Mouse (Mus musculus): ENCODE measurements around the gene Fadd. TPM values are rescaled to one million over a fixed set of nuclear protein-coding genes. Genes with fewer than 3 reads are reported as not detected.

Gene Fadd
- total and polyA plus RNA-seq, 3 experiments, result 7.2 to 11.6 TPM; not detected in 1

GRCm38 (mm10) chr7:144562016-144562415 lies 20.2 kb downstream of the Fadd start:
- TF ChIP-seq POLR2A (IDR thresholded peaks at IDR 0.05; ENCODE audit: control insufficient read depth in 1 of 2, insufficient read depth in 1 of 2, low read depth in 1 of 2, low read length in 2 of 2, poor library complexity in 1 of 2) (no peak), ZNF384 (IDR thresholded peaks at IDR 0.05; ENCODE audit: low read depth, low read length) (no peak), TAL1 (IDR thresholded peaks at IDR 0.05; ENCODE audit: low read length) (no peak), SMC3 (IDR thresholded peaks at IDR 0.05; ENCODE audit: low read depth, low read length) (no peak), CTCF (IDR thresholded peaks at IDR 0.05 in 2 of 3, conservative IDR thresholded peaks at IDR 0.05 in 1 of 3; ENCODE audit: control insufficient read depth in 1 of 3, insufficient read depth in 1 of 3, low read depth in 2 of 3, low read length in 3 of 3, poor library complexity in 1 of 3, severe bottlenecking in 1 of 3) (no peak), MXI1 (IDR thresholded peaks at IDR 0.05; ENCODE audit: low read depth, low read length) (no peak), MYC (IDR thresholded peaks at IDR 0.05; ENCODE audit: low read depth, low read length) (no peak), MAFK (IDR thresholded peaks at IDR 0.05; ENCODE audit: borderline replicate concordance, low read depth, low read length) (no peak), ZC3H11A (IDR thresholded peaks at IDR 0.05; ENCODE audit: low read depth, low read length) (no peak), NRF1 (IDR thresholded peaks at IDR 0.05; ENCODE audit: insufficient read depth, low read depth, low read length, poor library complexity, severe bottlenecking) (no peak), CHD1 (IDR thresholded peaks at IDR 0.05; ENCODE audit: low read depth, low read length) (no peak), ZKSCAN1 (IDR thresholded peaks at IDR 0.05; ENCODE audit: low read depth, low read length) (no peak), ELF1 (IDR thresholded peaks at IDR 0.05; ENCODE audit: low read depth, low read length) (no peak), POLR2AphosphoS2 (IDR thresholded peaks at IDR 0.05; ENCODE audit: low read length) (no peak)
- no peaks in the 10 kb centered on the region for H3K4me1 ChIP-seq (ENCODE audit: control insufficient read depth in 1 of 2, insufficient read depth in 2 of 2, low read length in 2 of 2)
- peaks cover 0 to 4% of the 10 kb centered on the region in 2 experiments; a peak in 1 of 4 replicates for H3K27me3 ChIP-seq (ENCODE audit: control insufficient read depth in 1 of 2, insufficient read depth in 2 of 2, low read length in 2 of 2)

GRCm38 (mm10) chr7:144560594-144560993 lies 21.7 kb downstream of the Fadd start:
- TF ChIP-seq ZMIZ1 (IDR thresholded peaks at IDR 0.05; ENCODE audit: low read depth, low read length), result no peak
- TF ChIP-seq USF1 (IDR thresholded peaks at IDR 0.05; ENCODE audit: low read depth, low read length), result no peak
- TF ChIP-seq SMC3 (IDR thresholded peaks at IDR 0.05; ENCODE audit: low read depth, low read length), result no peak
- TF ChIP-seq ETS1 (IDR thresholded peaks at IDR 0.05; ENCODE audit: low read depth, low read length), result no peak
- TF ChIP-seq TBP (IDR thresholded peaks at IDR 0.05; ENCODE audit: low read depth, low read length), result no peak
- no peak for TF ChIP-seq CTCF (IDR thresholded peaks at IDR 0.05 in 2 of 3, conservative IDR thresholded peaks at IDR 0.05 in 1 of 3; ENCODE audit: control insufficient read depth in 1 of 3, insufficient read depth in 1 of 3, low read depth in 2 of 3, low read length in 3 of 3, poor library complexity in 1 of 3, severe bottlenecking in 1 of 3)

More at GRCm38 (mm10) chr7:144562016-144562415, 20.2 kb downstream of the Fadd start:
- Histone ChIP-seq H3K9ac (ENCODE audit: control insufficient read depth, low read depth, low read length, poor library complexity, severe bottlenecking) (no peak overlapping the region), H3K4me3 (ENCODE audit: control insufficient read depth in 1 of 2, insufficient read depth in 1 of 2, low read depth in 2 of 2, low read length in 2 of 2) (no peak overlapping the region), H3K27ac (ENCODE audit: control insufficient read depth, low read depth, low read length) (no peak overlapping the region), H3K79me2 (ENCODE audit: control insufficient read depth, insufficient read depth, low read length, poor library complexity) (no peaks in the 10 kb centered on the region), H3K36me3 (ENCODE audit: control insufficient read depth in 1 of 2, insufficient read depth in 2 of 2, low read length in 2 of 2) (no peaks in the 10 kb centered on the region), H3K9me3 (replicated peaks; ENCODE audit: insufficient read depth, low read length) (no peaks in the 10 kb centered on the region)
- DNase-seq (ENCODE audit: low read depth, low spot score), result no peak

More at GRCm38 (mm10) chr7:144560594-144560993, 21.7 kb downstream of the Fadd start:
- Histone ChIP-seq H3K9ac (ENCODE audit: control insufficient read depth, low read depth, low read length, poor library complexity, severe bottlenecking) (no peak overlapping the region), H3K27me3 (ENCODE audit: control insufficient read depth in 1 of 2, insufficient read depth in 2 of 2, low read length in 2 of 2) (peaks cover 0 to 4% of the 10 kb centered on the region in 2 experiments; a peak in 1 of 4 replicates), H3K4me3 (ENCODE audit: control insufficient read depth in 1 of 2, insufficient read depth in 1 of 2, low read depth in 2 of 2, low read length in 2 of 2) (no peak overlapping the region), H3K9me3 (replicated peaks; ENCODE audit: insufficient read depth, low read length) (no peaks in the 10 kb centered on the region), H3K79me2 (ENCODE audit: control insufficient read depth, insufficient read depth, low read length, poor library complexity) (no peaks in the 10 kb centered on the region), H3K36me3 (ENCODE audit: control insufficient read depth in 1 of 2, insufficient read depth in 2 of 2, low read length in 2 of 2) (no peaks in the 10 kb centered on the region), H3K4me1 (ENCODE audit: control insufficient read depth in 1 of 2, insufficient read depth in 2 of 2, low read length in 2 of 2) (no peaks in the 10 kb centered on the region), H3K27ac (ENCODE audit: control insufficient read depth, low read depth, low read length) (no peak overlapping the region)
- no peak for DNase-seq (ENCODE audit: low read depth, low spot score)
